Mouse (Mus musculus): ENCODE measurements around the gene Bco1. TPM values are rescaled to one million over a fixed set of nuclear protein-coding genes. Genes with fewer than 3 reads are reported as not detected.

Gene Bco1
- polyA plus RNA-seq, 1 experiment from 2014 or later, result 1.2 TPM

DNA sequence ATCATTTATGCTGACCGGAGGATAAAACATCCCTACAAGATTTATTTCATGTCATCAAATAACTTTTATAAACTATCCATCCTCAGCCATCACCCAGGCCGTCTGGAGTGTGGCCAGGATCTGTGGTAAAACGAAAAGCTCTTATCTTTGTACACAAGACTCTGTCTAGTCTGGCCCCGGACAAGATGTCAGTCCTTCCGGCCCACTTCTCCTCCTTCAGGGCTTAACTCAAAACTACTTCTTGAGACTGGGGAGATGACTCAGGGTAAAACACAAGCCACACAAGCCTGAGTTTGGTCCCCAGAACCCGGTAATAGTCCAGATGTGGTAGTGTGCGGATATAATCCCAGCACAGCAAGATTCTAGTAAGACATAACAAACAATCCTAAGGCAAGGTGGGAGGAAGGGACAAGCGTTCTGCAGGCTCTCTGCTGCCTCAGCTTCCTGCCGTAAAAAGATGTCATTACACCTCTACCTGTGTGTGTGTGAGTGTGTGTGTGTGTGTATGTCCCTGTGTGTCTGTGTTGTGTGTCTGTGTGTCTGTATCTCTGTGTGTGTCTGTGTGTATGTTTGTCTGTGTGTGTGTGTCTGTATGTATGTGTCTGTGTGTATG, 12.6 kb upstream of the Bco1 start:
- H3K9me3 ChIP-seq (replicated peaks; ENCODE audit: control insufficient read depth, low read length), result no peaks in the 10 kb centered on the region
- ATAC-seq (ENCODE audit: insufficient read depth, low FRiP score), result no peak
- H3K4me1 ChIP-seq (ENCODE audit: control insufficient read depth, insufficient read depth, low read length), result no peaks in the 10 kb centered on the region
- no peaks in the 10 kb centered on the region for H3K27me3 ChIP-seq (ENCODE audit: control insufficient read depth, insufficient read depth, low read length)
- H3K4me3 ChIP-seq (replicated peaks; ENCODE audit: low read length), result no peak overlapping the region
- WGBS, result 43% methylated on average over 9 of the region's 9 CpGs
- no peaks in the 10 kb centered on the region for H3K36me3 ChIP-seq (ENCODE audit: control insufficient read depth, insufficient read depth, low read length)
- H3K4me2 ChIP-seq (ENCODE audit: low read depth, low read length), result no peak overlapping the region
- no peak overlapping the region for H3K27ac ChIP-seq (ENCODE audit: low read length)
- H3K9ac ChIP-seq (ENCODE audit: low read length), result no peak overlapping the region

DNA sequence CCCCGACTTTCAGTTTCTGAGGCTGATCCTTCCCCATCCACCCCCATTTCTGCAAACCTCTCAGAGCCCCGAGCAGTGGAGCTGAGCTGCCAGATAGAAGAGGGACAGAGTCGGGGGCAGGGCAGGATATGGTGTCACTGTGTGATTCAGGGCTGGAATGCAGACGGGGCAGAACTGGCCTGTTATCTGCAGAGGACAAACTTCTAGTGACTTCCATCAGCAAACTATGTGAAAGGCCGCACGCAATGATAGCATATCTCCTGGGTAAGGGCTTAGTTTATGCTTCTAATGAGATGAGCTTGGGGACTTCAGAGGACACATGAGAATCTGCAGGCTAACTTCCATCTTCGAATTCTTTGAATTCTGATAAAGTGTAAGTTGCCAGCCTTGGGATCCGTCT, 10.1 kb upstream of the Bco1 start:
- no peaks in the 10 kb centered on the region for H3K27me3 ChIP-seq (ENCODE audit: control insufficient read depth, insufficient read depth, low read length)
- no peaks in the 10 kb centered on the region for H3K4me1 ChIP-seq (ENCODE audit: control insufficient read depth, insufficient read depth, low read length)
- no peak overlapping the region for H3K4me2 ChIP-seq (ENCODE audit: low read depth, low read length)
- no peak overlapping the region for H3K4me3 ChIP-seq (replicated peaks; ENCODE audit: low read length)
- no peaks in the 10 kb centered on the region for H3K36me3 ChIP-seq (ENCODE audit: control insufficient read depth, insufficient read depth, low read length)
- H3K9me3 ChIP-seq (replicated peaks; ENCODE audit: control insufficient read depth, low read length), result no peaks in the 10 kb centered on the region
- ATAC-seq (ENCODE audit: insufficient read depth, low FRiP score), result no peak
- no peak overlapping the region for H3K9ac ChIP-seq (ENCODE audit: low read length)
- no peak overlapping the region for H3K27ac ChIP-seq (ENCODE audit: low read length)
- 42% methylated on average over 8 of the region's 8 CpGs for WGBS

DNA sequence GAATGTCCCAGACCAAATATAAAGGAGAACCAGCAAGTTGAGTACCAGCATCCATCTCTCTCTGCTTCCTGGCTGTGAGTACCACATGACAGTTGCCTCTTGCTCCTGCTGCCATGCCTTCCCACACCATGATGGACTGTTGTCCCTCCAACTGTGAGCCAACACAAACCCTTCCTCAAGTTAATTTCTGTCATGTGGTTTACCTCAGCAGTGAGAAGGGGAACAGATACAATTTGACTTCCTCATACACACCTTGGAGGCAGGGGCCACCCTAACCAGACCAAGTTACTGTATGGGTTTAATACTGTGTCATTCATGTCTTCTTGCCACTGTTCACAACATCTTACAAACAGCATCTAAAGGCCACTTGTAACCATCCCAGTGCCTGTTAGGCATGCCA, 8.6 kb upstream of the Bco1 start:
- Histone ChIP-seq H3K27ac (ENCODE audit: low read length) (no peak overlapping the region), H3K36me3 (ENCODE audit: control insufficient read depth, insufficient read depth, low read length) (no peaks in the 10 kb centered on the region), H3K4me1 (ENCODE audit: control insufficient read depth, insufficient read depth, low read length) (no peaks in the 10 kb centered on the region), H3K9me3 (replicated peaks; ENCODE audit: control insufficient read depth, low read length) (no peaks in the 10 kb centered on the region), H3K9ac (ENCODE audit: low read length) (no peak overlapping the region), H3K4me3 (replicated peaks; ENCODE audit: low read length) (no peak overlapping the region), H3K4me2 (ENCODE audit: low read depth, low read length) (no peak overlapping the region), H3K27me3 (ENCODE audit: control insufficient read depth, insufficient read depth, low read length) (no peaks in the 10 kb centered on the region)
- ATAC-seq (ENCODE audit: insufficient read depth, low FRiP score), result no peak

DNA sequence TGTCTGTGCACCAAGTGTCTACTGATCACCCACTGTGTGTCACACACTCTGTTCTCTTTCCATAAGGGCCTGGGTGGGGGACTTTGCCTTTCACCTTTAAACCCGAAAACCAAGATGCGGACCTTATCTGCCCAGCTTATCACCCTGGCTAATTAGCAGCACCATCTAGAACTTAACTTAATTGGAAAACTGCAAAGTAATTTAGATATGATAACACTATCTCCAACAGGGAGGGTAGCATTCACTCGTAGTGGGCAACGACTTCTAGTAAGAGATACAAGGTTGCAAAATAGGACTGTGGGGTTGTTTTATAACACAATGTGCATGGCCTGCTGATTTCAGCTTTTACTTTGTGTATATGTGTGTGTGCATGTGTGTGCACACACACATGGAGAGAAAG, 5.9 kb upstream of the Bco1 start:
- no peak overlapping the region for H3K4me3 ChIP-seq (replicated peaks; ENCODE audit: low read length)
- H3K27me3 ChIP-seq (ENCODE audit: control insufficient read depth, insufficient read depth, low read length), result no peaks in the 10 kb centered on the region
- H3K9ac ChIP-seq (ENCODE audit: low read length), result no peak overlapping the region
- H3K27ac ChIP-seq (ENCODE audit: low read length), result no peak overlapping the region
- ATAC-seq (ENCODE audit: insufficient read depth, low FRiP score), result no peak
- no peaks in the 10 kb centered on the region for H3K4me1 ChIP-seq (ENCODE audit: control insufficient read depth, insufficient read depth, low read length)
- no peak overlapping the region for H3K4me2 ChIP-seq (ENCODE audit: low read depth, low read length)
- H3K9me3 ChIP-seq (replicated peaks; ENCODE audit: control insufficient read depth, low read length), result no peaks in the 10 kb centered on the region
- WGBS, result 80% methylated on average over 4 of the region's 4 CpGs
- H3K36me3 ChIP-seq (ENCODE audit: control insufficient read depth, insufficient read depth, low read length), result no peaks in the 10 kb centered on the region

DNA sequence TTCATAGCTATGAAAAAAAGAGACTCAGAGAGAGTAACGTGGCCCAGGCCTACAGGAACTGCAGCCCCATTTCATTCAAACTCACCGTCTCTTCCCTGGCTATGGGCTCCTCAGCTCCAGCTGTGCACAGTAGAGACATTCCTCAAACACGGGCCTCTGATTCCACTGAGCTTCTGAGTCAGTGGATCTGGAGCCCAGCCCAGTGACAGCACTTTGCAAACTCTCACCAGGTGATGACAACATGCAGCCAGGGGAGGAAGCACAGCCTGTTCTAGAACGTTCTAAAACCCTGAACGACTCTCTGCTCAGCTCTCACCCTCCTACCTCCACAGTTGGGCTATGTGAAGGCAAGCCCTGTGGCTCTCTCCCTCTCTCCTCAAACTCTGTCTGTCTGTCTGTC, 1.6 kb upstream of the Bco1 start:
- ATAC-seq (ENCODE audit: insufficient read depth, low FRiP score), result no peak
- Histone ChIP-seq H3K27me3 (ENCODE audit: control insufficient read depth, insufficient read depth, low read length) (no peaks in the 10 kb centered on the region), H3K4me1 (ENCODE audit: control insufficient read depth, insufficient read depth, low read length) (peaks cover 4% of the 10 kb centered on the region; the same call in 1 of the 2 replicates), H3K4me2 (ENCODE audit: low read depth, low read length) (no peak overlapping the region), H3K36me3 (ENCODE audit: control insufficient read depth, insufficient read depth, low read length) (no peaks in the 10 kb centered on the region), H3K4me3 (replicated peaks; ENCODE audit: low read length) (no peak overlapping the region), H3K9ac (ENCODE audit: low read length) (no peak overlapping the region), H3K27ac (ENCODE audit: low read length) (no peak overlapping the region), H3K9me3 (replicated peaks; ENCODE audit: control insufficient read depth, low read length) (no peaks in the 10 kb centered on the region)
- 40% methylated on average over 5 of the region's 5 CpGs for WGBS

DNA sequence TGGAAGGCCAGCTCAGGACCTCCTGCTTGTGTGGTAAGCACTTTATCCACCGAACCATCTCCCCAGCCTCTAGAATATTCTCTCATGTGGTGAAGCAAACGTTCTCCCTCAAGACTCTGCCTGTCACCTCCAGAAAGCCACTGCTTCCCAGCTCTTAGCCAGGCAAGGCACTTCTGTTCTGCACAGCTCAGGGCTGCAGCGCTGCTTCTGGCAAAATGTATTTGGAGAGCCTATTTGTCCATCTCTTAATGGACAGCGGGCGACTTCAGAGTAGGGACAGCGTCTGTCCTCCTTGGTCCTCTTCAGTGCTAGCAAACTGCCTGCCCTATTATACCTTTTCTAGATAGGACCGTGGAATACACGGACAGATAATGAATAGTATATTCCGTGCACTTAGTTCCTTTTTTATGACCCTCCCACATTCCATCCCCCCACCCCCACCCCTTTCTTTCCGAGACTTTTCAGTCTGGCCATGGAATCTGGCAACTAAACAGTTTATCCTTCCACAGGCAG, 1.5 kb downstream of the Bco1 start:
- Histone ChIP-seq H3K4me2 (ENCODE audit: low read depth, low read length) (peak overlapping the region; percentile 20), H3K4me1 (ENCODE audit: control insufficient read depth, insufficient read depth, low read length) (peaks cover 4% of the 10 kb centered on the region; the same call in 1 of the 2 replicates), H3K27me3 (ENCODE audit: control insufficient read depth, insufficient read depth, low read length) (no peaks in the 10 kb centered on the region), H3K36me3 (ENCODE audit: control insufficient read depth, insufficient read depth, low read length) (no peaks in the 10 kb centered on the region), H3K9ac (ENCODE audit: low read length) (no peak overlapping the region), H3K9me3 (replicated peaks; ENCODE audit: control insufficient read depth, low read length) (peaks cover 7% of the 10 kb centered on the region; the same call in 1 of the 2 replicates), H3K4me3 (replicated peaks; ENCODE audit: low read length) (no peak overlapping the region), H3K27ac (ENCODE audit: low read length) (peak overlapping the region; percentile 50; the same call in 1 of the 2 replicates)
- no peak for ATAC-seq (ENCODE audit: insufficient read depth, low FRiP score)
- WGBS, result 43% methylated on average over 10 of the region's 10 CpGs

DNA sequence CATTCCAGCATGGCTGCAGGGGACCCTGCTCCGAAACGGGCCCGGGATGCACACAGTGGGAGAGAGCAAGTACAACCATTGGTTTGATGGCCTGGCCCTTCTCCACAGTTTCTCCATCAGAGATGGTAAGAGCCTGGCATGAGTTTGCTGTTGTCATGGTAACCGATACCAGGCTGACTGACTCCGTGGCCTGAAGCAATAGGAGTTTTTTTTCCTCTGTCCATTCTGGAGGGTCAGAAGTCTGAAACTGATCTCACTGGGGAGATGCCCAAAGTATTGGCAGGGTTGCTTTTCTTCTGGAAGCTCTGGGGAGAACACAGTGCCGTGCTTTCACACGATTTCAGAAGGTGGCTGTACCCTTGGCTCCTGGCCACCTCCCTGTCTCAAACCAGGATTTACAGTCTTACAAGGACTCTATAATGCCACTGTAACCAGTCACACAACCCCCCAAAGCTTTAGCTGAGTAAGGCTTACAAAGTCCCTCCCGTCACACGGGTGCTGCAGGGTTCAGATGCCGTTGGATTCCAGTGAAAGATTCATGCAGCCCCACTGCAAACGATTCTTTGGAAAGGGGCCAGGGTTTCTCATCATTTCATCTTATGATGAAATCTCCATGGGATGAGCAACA, 2.0 kb downstream of the Bco1 start:
- H3K36me3 ChIP-seq (ENCODE audit: control insufficient read depth, insufficient read depth, low read length), result no peaks in the 10 kb centered on the region
- H3K9me3 ChIP-seq (replicated peaks; ENCODE audit: control insufficient read depth, low read length), result peaks cover 7% of the 10 kb centered on the region; the same call in 1 of the 2 replicates
- H3K4me1 ChIP-seq (ENCODE audit: control insufficient read depth, insufficient read depth, low read length), result peaks cover 4% of the 10 kb centered on the region; the same call in 1 of the 2 replicates
- H3K4me3 ChIP-seq (replicated peaks; ENCODE audit: low read length), result no peak overlapping the region
- H3K27me3 ChIP-seq (ENCODE audit: control insufficient read depth, insufficient read depth, low read length), result no peaks in the 10 kb centered on the region
- 37% methylated on average over 11 of the region's 11 CpGs for WGBS
- peak overlapping the region; percentile 20 for H3K4me2 ChIP-seq (ENCODE audit: low read depth, low read length)
- ATAC-seq (ENCODE audit: insufficient read depth, low FRiP score), result peak; percentile 41; the same call in 1 of the 2 replicates
- no peak overlapping the region for H3K9ac ChIP-seq (ENCODE audit: low read length)
- H3K27ac ChIP-seq (ENCODE audit: low read length), result peak overlapping the region; percentile 28; the same call in 1 of the 2 replicates

DNA sequence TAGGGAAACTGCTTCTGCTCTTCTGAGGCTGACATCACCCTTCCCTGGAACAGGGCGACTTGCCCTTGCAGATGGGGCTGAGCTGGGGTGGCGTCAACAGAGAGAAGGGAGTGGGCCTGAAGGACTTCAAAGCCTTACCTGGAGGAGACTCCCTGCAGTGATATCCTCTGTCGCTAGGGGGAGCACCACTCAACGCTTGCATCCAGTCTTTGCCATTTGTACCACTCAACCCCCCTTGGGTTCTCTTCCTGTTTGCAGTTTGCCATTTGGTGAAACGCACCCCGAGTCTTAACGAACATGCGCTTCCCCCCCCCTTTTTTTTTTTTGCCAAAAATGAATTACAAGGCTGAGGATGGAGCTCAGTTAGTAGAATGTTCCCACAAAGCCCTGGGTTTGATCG, 11.9 kb downstream of the Bco1 start:
- Histone ChIP-seq H3K9me3 (replicated peaks; ENCODE audit: control insufficient read depth, low read length) (peaks cover 5% of the 10 kb centered on the region; the same call in 1 of the 2 replicates), H3K27me3 (ENCODE audit: control insufficient read depth, insufficient read depth, low read length) (no peaks in the 10 kb centered on the region), H3K9ac (ENCODE audit: low read length) (no peak overlapping the region), H3K4me2 (ENCODE audit: low read depth, low read length) (no peak overlapping the region), H3K27ac (ENCODE audit: low read length) (no peak overlapping the region), H3K36me3 (ENCODE audit: control insufficient read depth, insufficient read depth, low read length) (no peaks in the 10 kb centered on the region), H3K4me1 (ENCODE audit: control insufficient read depth, insufficient read depth, low read length) (no peaks in the 10 kb centered on the region; the same call in 1 of the 2 replicates), H3K4me3 (replicated peaks; ENCODE audit: low read length) (no peak overlapping the region)
- ATAC-seq (ENCODE audit: insufficient read depth, low FRiP score), result no peak
- WGBS, result 11% methylated on average over 9 of the region's 9 CpGs

DNA sequence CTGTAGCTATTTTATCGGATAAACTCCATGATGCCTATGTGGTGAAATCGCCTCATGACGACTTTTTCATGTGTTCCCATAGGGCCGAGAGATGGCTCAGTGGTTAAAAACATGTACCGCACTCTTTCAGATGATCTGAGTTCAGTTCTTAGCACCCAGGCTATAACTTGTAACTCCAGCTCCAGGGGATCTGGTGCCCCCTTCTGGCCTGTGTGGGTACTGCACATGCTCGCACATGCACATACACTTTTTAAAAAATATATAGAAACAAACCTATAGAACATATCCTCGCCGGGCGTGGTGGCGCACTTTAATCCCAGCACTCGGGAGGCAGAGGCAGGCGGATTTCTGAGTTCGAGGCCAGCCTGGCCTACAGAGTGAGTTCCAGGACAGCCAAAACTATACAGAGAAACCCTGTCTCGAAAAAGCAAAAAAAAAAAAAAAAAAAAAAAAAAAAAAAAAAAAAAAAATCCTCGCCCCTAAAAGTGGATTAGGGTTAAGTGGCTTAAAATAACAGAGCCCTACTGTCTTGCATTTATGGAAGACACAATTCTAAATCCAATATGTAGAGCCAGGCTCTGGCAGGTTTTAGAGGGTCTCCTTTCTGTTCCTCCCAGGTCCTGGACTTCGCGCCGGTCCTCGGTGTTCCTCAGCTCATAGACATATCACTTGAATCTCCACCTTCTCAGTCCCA, 13.5 kb downstream of the Bco1 start:
- no peak overlapping the region for H3K27ac ChIP-seq (ENCODE audit: low read length)
- H3K4me1 ChIP-seq (ENCODE audit: control insufficient read depth, insufficient read depth, low read length), result no peaks in the 10 kb centered on the region; the same call in 1 of the 2 replicates
- H3K36me3 ChIP-seq (ENCODE audit: control insufficient read depth, insufficient read depth, low read length), result no peaks in the 10 kb centered on the region
- no peaks in the 10 kb centered on the region for H3K27me3 ChIP-seq (ENCODE audit: control insufficient read depth, insufficient read depth, low read length)
- H3K9ac ChIP-seq (ENCODE audit: low read length), result no peak overlapping the region
- H3K4me3 ChIP-seq (replicated peaks; ENCODE audit: low read length), result no peak overlapping the region
- H3K4me2 ChIP-seq (ENCODE audit: low read depth, low read length), result no peak overlapping the region
- WGBS, result 92% methylated on average over 19 of the region's 19 CpGs
- ATAC-seq (ENCODE audit: insufficient read depth, low FRiP score), result no peak
- H3K9me3 ChIP-seq (replicated peaks; ENCODE audit: control insufficient read depth, low read length), result 0 out of 2 replicates have a peak, but pooled peaks cover 5% of the 10 kb centered on the region

Measured in stomach, embryonic 16.5 days (tissue).